Comparison of ENCODE assay signal across 9 mouse cellular contexts in the genomic region with DNA sequence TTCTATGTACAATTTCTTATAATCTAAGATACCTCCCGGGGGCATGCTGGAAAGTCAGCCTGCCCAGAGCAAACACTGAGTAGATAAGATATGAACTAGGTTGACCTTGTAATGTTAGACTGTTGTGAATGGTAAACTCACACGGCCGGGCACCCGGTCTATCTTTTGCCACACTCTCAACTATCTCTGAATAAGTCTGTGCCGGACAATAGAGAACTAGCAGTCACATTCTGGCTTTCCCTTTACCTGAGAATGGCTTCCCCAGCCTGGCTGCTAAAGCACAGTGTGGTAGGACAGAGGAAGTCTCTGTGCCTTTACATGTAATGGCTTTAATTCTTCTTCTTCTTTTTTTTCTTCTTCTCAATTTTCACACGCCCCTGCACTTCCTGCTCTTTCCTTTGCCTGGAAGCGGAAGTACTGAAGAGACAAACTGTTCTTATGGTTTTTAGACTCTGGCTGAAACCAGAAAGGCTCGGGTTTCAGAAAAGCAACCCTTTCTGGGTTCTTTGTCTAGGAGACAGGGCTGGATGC.
DNase-seq lines count a peak whose midpoint lies in the region; ATAC-seq and TF ChIP-seq lines count a peak whose summit lies in the region.
"Had no signal": no experiment of that assay in that cellular context is flagged by ENCODE, and none has a peak within 500 bp of the region (broad histone marks: within the 10 kb centered on the region; RNA-seq: fewer than 3 reads in every experiment).

No protein-coding gene starts in this region.

- peaks cover 17% of the 10 kb centered on the region for H3K4me1 ChIP-seq in heart, adult 2 months (ENCODE audit: control insufficient read depth, insufficient read depth, low read length)
- no peaks in the 10 kb centered on the region for H3K4me1 ChIP-seq in embryonic facial prominence, embryonic 11.5 days (ENCODE audit: control insufficient read depth, insufficient read depth, low read length)
- peaks cover 25% of the 10 kb centered on the region for H3K4me1 ChIP-seq in liver, embryonic 12.5 days
- H3K4me1 ChIP-seq in stomach, embryonic 15.5 days: peaks cover 9% of the 10 kb centered on the region
- H3K4me1 ChIP-seq in forebrain, embryonic 11.5 days (replicated peaks; ENCODE audit: control insufficient read depth, insufficient read depth, low read length): no peaks in the 10 kb centered on the region

- no peak for TF ChIP-seq POLR2A in heart, adult 2 months (IDR thresholded peaks at IDR 0.05; ENCODE audit: insufficient read depth, low read depth, low read length)

- peaks cover 7% of the 10 kb centered on the region for H3K36me3 ChIP-seq in heart, adult 2 months (ENCODE audit: control insufficient read depth, insufficient read depth, low read length)
- no peaks in the 10 kb centered on the region for H3K36me3 ChIP-seq in embryonic facial prominence, embryonic 11.5 days (replicated peaks; ENCODE audit: control insufficient read depth, insufficient read depth, low read depth, low read length)
- no peaks in the 10 kb centered on the region for H3K36me3 ChIP-seq in liver, embryonic 12.5 days
- no peaks in the 10 kb centered on the region for H3K36me3 ChIP-seq in stomach, embryonic 15.5 days
- H3K36me3 ChIP-seq in forebrain, embryonic 11.5 days (ENCODE audit: control insufficient read depth, insufficient read depth, low read length): no peaks in the 10 kb centered on the region

- H3K4me2 ChIP-seq in embryonic facial prominence, embryonic 11.5 days (ENCODE audit: low read depth, low read length): no peak overlapping the region
- H3K4me2 ChIP-seq in liver, embryonic 12.5 days: peak overlapping the region; percentile 44
- H3K4me2 ChIP-seq in stomach, embryonic 15.5 days: peak overlapping the region; percentile 15; the same call in 1 of the 2 replicates
- no peak overlapping the region for H3K4me2 ChIP-seq in forebrain, embryonic 11.5 days (ENCODE audit: low read depth, low read length, severe bottlenecking)

- no peak for TF ChIP-seq EP300 in heart, adult 2 months (IDR thresholded peaks at IDR 0.05; ENCODE audit: insufficient read depth, low read depth, low read length)

- H3K27ac ChIP-seq in heart, adult 2 months: peak overlapping the region; percentile 57
- no peak overlapping the region for H3K27ac ChIP-seq in embryonic facial prominence, embryonic 11.5 days (replicated peaks; ENCODE audit: low read depth, low read length)
- H3K27ac ChIP-seq in liver, embryonic 12.5 days: no peak overlapping the region
- H3K27ac ChIP-seq in stomach, embryonic 15.5 days: no peak overlapping the region; the same call in 1 of the 2 replicates
- no peak overlapping the region for H3K27ac ChIP-seq in forebrain, embryonic 11.5 days (ENCODE audit: low read depth, low read length)

- no peak overlapping the region for H3K9ac ChIP-seq in heart, adult 2 months (ENCODE audit: low read depth, low read length)
- H3K9ac ChIP-seq in embryonic facial prominence, embryonic 11.5 days (replicated peaks; ENCODE audit: low read length): no peak overlapping the region
- H3K9ac ChIP-seq in liver, embryonic 12.5 days: no peak overlapping the region
- H3K9ac ChIP-seq in stomach, embryonic 15.5 days: no peak overlapping the region
- no peak overlapping the region for H3K9ac ChIP-seq in forebrain, embryonic 11.5 days (ENCODE audit: low read length)

- no peaks in the 10 kb centered on the region for H3K27me3 ChIP-seq in heart, adult 2 months (ENCODE audit: control insufficient read depth, insufficient read depth, low read length)
- H3K27me3 ChIP-seq in embryonic facial prominence, embryonic 11.5 days (ENCODE audit: control insufficient read depth, insufficient read depth, low read length): no peaks in the 10 kb centered on the region
- H3K27me3 ChIP-seq in liver, embryonic 12.5 days (replicated peaks): no peaks in the 10 kb centered on the region
- no peaks in the 10 kb centered on the region for H3K27me3 ChIP-seq in stomach, embryonic 15.5 days (replicated peaks)
- H3K27me3 ChIP-seq in forebrain, embryonic 11.5 days (ENCODE audit: control insufficient read depth, insufficient read depth, low read length): no peaks in the 10 kb centered on the region

- H3K9me3 ChIP-seq in embryonic facial prominence, embryonic 11.5 days (replicated peaks; ENCODE audit: control insufficient read depth, low read length): no peaks in the 10 kb centered on the region
- no peaks in the 10 kb centered on the region for H3K9me3 ChIP-seq in liver, embryonic 12.5 days (replicated peaks)
- no peaks in the 10 kb centered on the region for H3K9me3 ChIP-seq in stomach, embryonic 15.5 days
- H3K9me3 ChIP-seq in forebrain, embryonic 11.5 days (ENCODE audit: control insufficient read depth, low read length): no peaks in the 10 kb centered on the region

- no peak for ATAC-seq in embryonic facial prominence, embryonic 11.5 days (replicated peaks; ENCODE audit: insufficient number of reproducible peaks, low FRiP score, low TSS enrichment, low read depth)
- ATAC-seq in liver, embryonic 12.5 days: 0 out of 2 replicates have a peak, but pooled peaks have one; percentile 27
- ATAC-seq in stomach, embryonic 15.5 days (ENCODE audit: insufficient read depth, low FRiP score, low read depth): peak; percentile 84
- no peak for ATAC-seq in forebrain, embryonic 11.5 days (replicated peaks; ENCODE audit: low FRiP score)

- TF ChIP-seq CTCF in heart, adult 2 months (IDR thresholded peaks at IDR 0.05): no peak

- no peaks in the 10 kb centered on the region for H3K79me2 ChIP-seq in heart, adult 2 months (replicated peaks; ENCODE audit: control insufficient read depth, insufficient read depth, low read length)

- H3K4me3 ChIP-seq in heart, adult 2 months: no peak overlapping the region
- H3K4me3 ChIP-seq in embryonic facial prominence, embryonic 11.5 days (ENCODE audit: low read depth, low read length): no peak overlapping the region
- no peak overlapping the region for H3K4me3 ChIP-seq in liver, embryonic 12.5 days
- no peak overlapping the region for H3K4me3 ChIP-seq in stomach, embryonic 15.5 days (replicated peaks)
- no peak overlapping the region for H3K4me3 ChIP-seq in forebrain, embryonic 11.5 days (ENCODE audit: low read depth, low read length)
- H3K4me3 ChIP-seq: myocyte had no signal

- 20% methylated on average over 8 of the region's 8 CpGs for WGBS in heart, adult 2 months
- 56% methylated on average over 8 of the region's 8 CpGs for WGBS in embryonic facial prominence, embryonic 11.5 days
- WGBS in liver, embryonic 12.5 days (ENCODE audit: insufficient replicate concordance): 5% methylated on average over 8 of the region's 8 CpGs
- WGBS in stomach, embryonic 15.5 days: 34% methylated on average over 8 of the region's 8 CpGs
- WGBS in forebrain, embryonic 11.5 days: 75% methylated on average over 8 of the region's 8 CpGs

- intact Hi-C loops in heart, adult 2 months (cut with DNase I): loop anchor here (2.0 to 5.0 kb wide), 3 partner anchors 49 to 149 kb away; partner anchors contain the start of gene Pten
- intact Hi-C loops in heart, postnatal 25 days (cut with DNase I): loop anchor here (5.0 to 10.0 kb wide), 2 partner anchors 46 to 151 kb away; partner anchors contain the start of gene Pten

- no peak for DNase-seq in heart, adult 2 months
- no peak for DNase-seq in heart, postnatal 25 days (ENCODE audit: low spot score)
- peak; percentile 34 for DNase-seq in embryonic facial prominence, embryonic 11.5 days (ENCODE audit: low spot score)
- no peak for DNase-seq in forebrain, embryonic 11.5 days (ENCODE audit: low spot score)
- DNase-seq in kidney, postnatal 14 days: no peak
- no peak for DNase-seq in right cerebral cortex, postnatal 25 days

Comparison
In these comparisons a context has a peak if more than half of its experiments do, and no peak if none do; other contexts are left out.
1. ATAC-seq: peak in liver, embryonic 12.5 days (single experiment) and stomach, embryonic 15.5 days (single experiment); none in embryonic facial prominence, embryonic 11.5 days (single experiment) and forebrain, embryonic 11.5 days (single experiment).
2. H3K4me2 ChIP-seq: peak in liver, embryonic 12.5 days (single experiment) and stomach, embryonic 15.5 days (single experiment); none in embryonic facial prominence, embryonic 11.5 days (single experiment) and forebrain, embryonic 11.5 days (single experiment).